Mouse (Mus musculus) testis, adult 2 months (tissue): Measurements from ENCODE around the gene Plac9a.
"Not testable (repeated sequence)": the region's sequence is repeated elsewhere in the genome, so short reads cannot be mapped to it uniquely, and the experiment has no call there.

Source experiments
- CTCF ChIP-seq: fragments of 200-500 bp; IDR thresholded peaks from 2 replicates; pipeline ENCODE4 v1.5.1; 2012; ENCODE audit warnings: low read depth, mild to moderate bottlenecking, inconsistent platforms, low read length, moderate library complexity; ENCODE audit not compliant: control insufficient read depth, insufficient read depth, insufficient replicate concordance
- POLR2A ChIP-seq: fragments of 200-500 bp; IDR thresholded peaks from 2 replicates; pipeline ENCODE4 v1.6.1; 2012; ENCODE audit warnings: low read depth, mild to moderate bottlenecking, inconsistent platforms, low read length, moderate library complexity; ENCODE audit not compliant: control insufficient read depth

DNA sequence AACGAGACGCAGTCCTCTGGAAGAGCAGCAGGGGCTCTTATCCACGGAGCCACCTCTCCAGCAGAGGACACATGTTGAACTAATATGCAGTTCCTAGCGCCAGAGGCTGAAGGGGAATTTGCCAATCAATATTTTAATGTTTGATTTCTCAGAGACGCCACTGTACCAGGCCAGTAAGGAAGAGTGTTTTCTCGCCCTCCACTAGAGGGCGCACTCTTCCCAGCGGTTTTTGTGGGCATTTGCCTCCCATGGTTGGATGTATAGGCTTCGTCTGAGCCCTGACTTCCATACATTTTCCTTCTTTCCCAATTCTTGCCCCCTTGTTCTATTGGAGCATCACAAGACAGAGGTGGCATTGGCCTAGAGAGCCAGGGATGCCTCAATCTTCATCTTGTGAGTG lies 4.4 kb upstream of the Plac9a start:
- TF ChIP-seq CTCF, POLR2A: not testable (repeated sequence)
